Mouse (Mus musculus) MEL-GATA-1-ER (cell line): ENCODE data around the gene Plcxd3.

Experiments used
- DNase-seq: peaks from one replicate; pipeline ENCODE4 v3.0.0-alpha.2; 2012; ENCODE audit warnings: low read depth; ENCODE audit errors: extremely low read depth

The Plcxd3 gene

GRCm38 (mm10) chr15:4375423-4376220 is at the start of gene Plcxd3:
TSS of gene Plcxd3 (plus strand) at chr15:4375491.
- no peak for DNase-seq

- DNase-seq = no peak
Measured at GRCm38 (mm10) chr15:4331867-4332266, 43.4 kb upstream of the Plcxd3 start.

- DNase-seq = no peak
Measured at GRCm38 (mm10) chr15:4341620-4342019, 33.7 kb upstream of the Plcxd3 start.

GRCm38 (mm10) chr15:4348816-4349553 is 26.3 kb upstream of the Plcxd3 start:
- no peak for DNase-seq

GRCm38 (mm10) chr15:4356397-4356796 is 18.9 kb upstream of the Plcxd3 start:
- no peak for DNase-seq

GRCm38 (mm10) chr15:4357706-4358105 is 17.6 kb upstream of the Plcxd3 start:
- DNase-seq = no peak

- DNase-seq = no peak
Measured at GRCm38 (mm10) chr15:4367801-4368200, 7.5 kb upstream of the Plcxd3 start.

GRCm38 (mm10) chr15:4374453-4374990 is 769 bp upstream of the Plcxd3 start:
- DNase-seq = no peak

GRCm38 (mm10) chr15:4375031-4375422 is 264 bp upstream of the Plcxd3 start:
- DNase-seq = no peak

GRCm38 (mm10) chr15:4376221-4376631 is 935 bp downstream of the Plcxd3 start:
- no peak for DNase-seq

GRCm38 (mm10) chr15:4378766-4379165 is 3.5 kb downstream of the Plcxd3 start:
- DNase-seq = no peak

- no peak for DNase-seq
Measured at GRCm38 (mm10) chr15:4387774-4388173, 12.5 kb downstream of the Plcxd3 start.

GRCm38 (mm10) chr15:4400096-4400495 is 24.8 kb downstream of the Plcxd3 start:
- DNase-seq = no peak

GRCm38 (mm10) chr15:4411333-4411732 is 36.0 kb downstream of the Plcxd3 start:
- DNase-seq = no peak

- no peak for DNase-seq
Measured at GRCm38 (mm10) chr15:4440081-4440480, 64.8 kb downstream of the Plcxd3 start.

- no peak for DNase-seq
Measured at GRCm38 (mm10) chr15:4496182-4496581, 120.9 kb downstream of the Plcxd3 start.

- DNase-seq = no peak
Measured at GRCm38 (mm10) chr15:4496984-4497383, 121.7 kb downstream of the Plcxd3 start.

- DNase-seq = no peak
Measured at GRCm38 (mm10) chr15:4498036-4498435, 122.7 kb downstream of the Plcxd3 start.

GRCm38 (mm10) chr15:4503366-4503765 is 128.1 kb downstream of the Plcxd3 start:
- no peak for DNase-seq

- DNase-seq = no peak
Measured at GRCm38 (mm10) chr15:4503826-4504225, 128.5 kb downstream of the Plcxd3 start.

GRCm38 (mm10) chr15:4514724-4515123 is 139.4 kb downstream of the Plcxd3 start:
- no peak for DNase-seq

- DNase-seq = no peak
Measured at GRCm38 (mm10) chr15:4524598-4524997, 149.3 kb downstream of the Plcxd3 start.
